Mouse (Mus musculus) adipocyte (in vitro differentiated cells): ENCODE data around the gene Ccdc91.

Source experiments
- DNase-seq: peaks from one replicate; pipeline ENCODE4 v3.0.0-alpha.2; 2016; ENCODE audit warnings: low spot score

Ccdc91 gene

GRCm38 (mm10) chr6:147475727-147476613 lies at the start of gene Ccdc91:
Gene Ccdc91, plus strand, starts transcription at chr6:147475828.
- DNase-seq, result peak; percentile 96

DNA sequence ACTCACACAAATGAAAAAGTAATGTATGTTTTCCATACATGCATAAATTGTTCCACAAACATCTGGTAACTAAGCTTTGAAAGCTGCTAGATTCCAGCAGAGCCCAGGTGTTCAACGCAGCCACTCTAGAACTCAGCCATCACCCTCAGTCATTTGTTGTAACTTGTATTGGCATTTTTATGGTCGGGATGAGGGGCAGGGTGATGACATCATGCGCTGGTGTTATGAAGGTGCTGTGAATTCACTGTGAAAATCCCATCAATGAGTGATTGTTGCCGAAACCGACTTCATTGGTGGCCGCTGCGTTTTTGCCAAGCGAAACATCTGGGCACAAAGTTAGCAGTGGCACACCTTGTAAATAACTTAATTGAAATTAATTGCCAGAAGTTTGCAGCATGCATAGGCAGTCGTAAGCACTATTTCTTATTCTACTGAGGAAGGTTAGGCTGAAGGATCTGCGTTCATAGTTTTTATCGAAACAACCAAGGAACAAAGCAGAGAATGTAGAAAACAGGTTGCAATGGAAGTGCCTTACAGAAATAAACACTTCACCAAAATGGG lies 48.6 kb upstream of the Ccdc91 start:
- DNase-seq, result no peak

DNA sequence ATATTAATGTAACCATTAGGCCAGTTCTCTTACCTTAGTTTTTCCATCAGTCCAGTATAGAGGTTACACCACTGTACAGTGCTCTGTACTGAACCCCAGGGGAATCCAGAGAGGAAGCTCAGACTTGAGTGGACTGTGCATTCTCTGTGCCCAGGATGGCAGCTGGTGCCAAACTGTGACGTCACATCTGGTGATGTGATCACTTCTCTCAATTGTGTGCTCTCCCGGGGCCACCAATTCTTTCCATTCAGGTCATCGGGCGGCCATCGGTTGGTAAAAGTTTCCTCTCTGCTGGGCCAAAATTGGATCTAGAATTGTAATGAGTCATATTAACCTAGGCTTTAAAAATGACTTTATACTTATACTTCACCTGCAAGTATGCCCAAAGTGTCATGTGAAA lies 19.9 kb upstream of the Ccdc91 start:
- peak; percentile 32 for DNase-seq

DNA sequence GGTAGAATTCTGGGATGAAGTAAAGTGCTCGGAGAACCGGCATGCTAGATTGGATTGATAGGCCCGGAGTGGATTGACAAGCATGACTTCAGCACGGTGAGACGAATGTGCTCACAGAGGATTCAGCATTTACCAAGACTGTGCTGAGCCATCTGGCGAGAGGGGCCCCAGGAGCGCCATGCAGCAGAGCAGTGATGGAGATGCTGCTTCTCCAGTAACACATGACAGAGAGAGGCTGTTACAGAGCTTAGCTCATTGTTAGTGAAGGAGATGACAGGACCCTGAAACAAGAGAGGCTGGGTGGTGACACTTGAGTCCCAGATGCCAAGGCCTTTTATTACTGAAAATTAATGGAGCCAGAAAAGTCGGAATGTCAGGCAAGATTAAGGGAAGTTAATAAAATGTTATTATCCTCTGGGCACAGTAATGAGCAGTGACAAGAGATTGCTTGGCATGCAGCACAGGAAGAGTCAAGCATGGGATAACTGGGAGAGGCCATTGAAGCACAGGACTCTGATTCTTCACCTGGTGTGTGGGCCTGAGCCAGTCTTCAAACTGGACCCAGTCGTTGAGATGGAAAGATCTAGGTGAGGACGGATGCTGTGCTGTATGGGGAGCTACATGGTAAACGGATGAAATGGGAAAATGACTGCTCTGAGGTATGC lies 16.9 kb upstream of the Ccdc91 start:
- no peak for DNase-seq

- DNase-seq, result no peak
Measured at GRCm38 (mm10) chr6:147470016-147470415, 5.6 kb upstream of the Ccdc91 start.

DNA sequence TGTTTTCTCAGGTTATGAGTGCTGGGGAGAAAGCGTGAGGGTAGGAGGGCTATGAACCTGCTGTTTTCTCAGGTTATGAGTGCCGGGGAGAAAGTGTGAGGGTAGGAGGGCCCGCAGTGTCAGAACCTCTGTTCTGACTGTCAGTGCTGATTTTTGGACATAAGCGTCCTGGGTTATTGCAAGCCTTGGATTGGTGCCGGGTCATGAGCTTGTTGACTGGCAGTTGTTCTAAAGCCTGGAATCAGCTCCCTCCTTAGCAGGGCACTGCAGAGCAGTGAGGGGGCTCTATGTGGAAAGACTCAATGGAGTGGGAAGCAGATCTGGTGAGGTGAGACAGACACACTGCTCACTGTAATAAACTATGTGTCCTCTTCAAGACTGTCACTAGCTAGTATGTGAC lies 5.5 kb downstream of the Ccdc91 start:
- DNase-seq, result no peak

DNA sequence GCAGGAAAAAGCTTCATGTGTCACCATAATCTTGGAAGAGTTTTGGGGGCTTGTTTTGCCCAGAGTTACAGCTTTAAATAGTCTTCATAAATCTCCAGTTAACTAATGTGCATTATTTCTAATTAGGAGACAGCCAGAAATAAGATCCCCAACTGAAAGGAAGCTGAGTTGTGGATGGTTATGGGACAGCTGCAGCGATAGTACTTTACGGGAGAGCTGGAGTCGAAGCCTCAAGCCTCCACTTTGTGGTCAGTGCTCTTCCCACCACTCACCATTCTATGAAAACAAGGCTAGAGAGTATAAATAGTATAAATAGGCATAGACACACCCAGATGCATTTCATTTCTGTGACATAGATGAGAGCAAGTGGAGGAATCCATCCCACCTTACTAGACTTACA lies 14.5 kb downstream of the Ccdc91 start:
- no peak for DNase-seq

DNA sequence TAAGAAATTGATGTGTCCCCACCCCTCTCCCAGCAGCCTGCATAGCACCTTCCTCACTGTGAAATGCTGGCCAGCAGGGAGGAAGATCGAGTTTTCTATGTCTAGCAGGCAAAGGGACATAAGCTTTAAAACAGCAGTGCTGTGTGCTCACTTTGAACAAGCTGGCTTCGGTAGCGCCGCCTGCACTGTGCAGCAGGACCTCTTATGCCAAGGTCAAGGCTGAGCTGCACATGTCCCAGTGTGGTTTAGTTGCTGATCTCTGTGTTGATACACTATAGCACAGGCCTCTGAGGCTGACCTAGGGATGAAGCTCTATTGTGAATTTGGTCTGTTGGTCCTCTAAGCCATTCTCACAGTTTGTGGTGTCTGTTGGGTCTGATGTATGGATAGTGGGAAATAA lies 16.9 kb downstream of the Ccdc91 start:
- no peak for DNase-seq

- no peak for DNase-seq
Measured at GRCm38 (mm10) chr6:147501439-147501838, 25.8 kb downstream of the Ccdc91 start.

- peak; percentile 32 for DNase-seq
Measured at GRCm38 (mm10) chr6:147506074-147506473, 30.4 kb downstream of the Ccdc91 start.

GRCm38 (mm10) chr6:147506496-147506895 lies 30.9 kb downstream of the Ccdc91 start:
- DNase-seq, result no peak

- no peak for DNase-seq
Measured at GRCm38 (mm10) chr6:147507186-147507585, 31.6 kb downstream of the Ccdc91 start.

GRCm38 (mm10) chr6:147510516-147510915 lies 34.9 kb downstream of the Ccdc91 start:
- DNase-seq, result no peak

DNA sequence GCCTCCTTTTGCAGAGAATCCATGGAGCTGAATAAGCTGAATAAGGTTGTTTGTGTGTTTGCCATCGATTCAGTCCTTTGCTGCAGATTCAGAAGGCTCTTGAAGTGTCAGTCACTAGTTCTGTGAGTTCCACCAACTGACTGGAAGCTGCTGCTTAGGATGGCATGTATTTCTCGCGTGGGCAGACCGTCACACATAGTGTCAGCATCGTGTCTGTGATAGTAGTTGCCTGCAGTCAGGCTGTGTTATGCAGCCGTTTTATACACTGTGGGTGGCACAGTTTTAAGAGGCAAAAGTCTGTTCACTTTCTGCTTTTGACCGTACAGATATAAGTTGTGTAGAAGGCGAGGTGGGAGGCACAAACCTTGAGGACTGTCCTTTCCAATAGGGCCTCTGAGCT lies 42.3 kb downstream of the Ccdc91 start:
- no peak for DNase-seq

DNA sequence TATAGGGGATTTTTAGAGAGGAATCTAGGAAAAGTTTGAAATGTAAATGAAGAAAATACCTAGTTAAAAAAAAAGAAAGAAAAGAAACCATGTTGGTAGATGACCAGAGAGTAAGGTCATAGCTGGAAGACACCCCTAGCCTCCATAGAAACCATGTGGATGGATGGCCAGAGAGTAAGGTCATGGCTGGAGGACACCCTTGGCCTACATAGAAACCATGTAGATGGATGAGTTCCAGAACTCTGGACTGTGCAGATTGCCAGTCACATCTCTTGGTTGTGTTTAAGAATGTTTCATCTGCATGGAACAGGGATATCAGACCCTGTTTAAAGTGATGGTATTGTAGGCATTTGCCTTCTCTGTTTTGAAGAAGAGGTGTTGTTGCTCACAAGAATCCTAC lies 49.6 kb downstream of the Ccdc91 start:
- peak; percentile 38 for DNase-seq

DNA sequence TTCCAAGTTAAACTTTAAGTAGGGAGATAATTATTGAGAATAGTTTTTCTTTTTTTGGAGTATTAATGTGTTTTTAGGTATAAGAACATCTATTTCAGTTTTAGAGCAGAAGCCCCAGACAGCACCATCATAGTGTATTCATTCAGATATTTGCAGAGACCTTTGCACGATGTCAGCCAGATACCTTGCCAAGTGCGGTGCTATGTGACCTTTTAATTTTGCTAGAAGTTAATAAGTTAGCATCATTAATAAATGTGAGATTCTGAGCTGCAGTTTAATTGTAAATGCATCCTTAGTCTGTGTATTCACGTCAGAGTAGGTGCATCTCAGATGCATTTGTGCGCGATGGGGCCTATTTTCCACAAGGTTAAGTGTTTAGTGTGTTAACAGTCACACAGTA lies 59.3 kb downstream of the Ccdc91 start:
- DNase-seq, result no peak

- DNase-seq, result no peak
Measured at GRCm38 (mm10) chr6:147538236-147538635, 62.6 kb downstream of the Ccdc91 start.

DNA sequence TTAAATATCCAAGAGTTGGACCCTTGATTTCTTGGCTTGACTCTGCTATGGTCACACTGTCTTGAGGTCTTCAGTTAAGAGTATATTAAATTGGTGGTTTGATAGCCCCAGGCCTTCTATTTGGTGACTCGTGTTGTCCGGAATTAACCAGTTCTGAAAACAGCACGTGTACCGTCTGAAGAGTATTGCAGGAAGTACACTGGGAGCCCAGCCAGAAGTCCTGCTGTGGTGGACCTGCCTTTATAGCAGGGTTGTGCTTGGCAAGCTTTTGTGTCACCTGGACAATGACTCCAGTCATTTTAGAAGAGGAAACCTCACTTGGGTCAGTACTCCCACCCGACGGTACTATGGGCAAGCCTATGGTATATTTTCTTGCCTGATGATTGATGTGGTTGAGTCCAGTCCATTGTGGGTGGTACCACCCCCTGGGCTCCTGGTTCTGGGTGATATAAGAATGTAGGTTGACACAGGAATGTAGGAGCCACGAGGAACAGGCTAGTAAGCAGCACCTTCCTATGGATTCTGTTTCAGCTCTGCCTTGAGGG lies 63.5 kb downstream of the Ccdc91 start:
- peak; percentile 24 for DNase-seq

- no peak for DNase-seq
Measured at GRCm38 (mm10) chr6:147540942-147541341, 65.3 kb downstream of the Ccdc91 start.

- no peak for DNase-seq
Measured at GRCm38 (mm10) chr6:147555591-147555990, 80.0 kb downstream of the Ccdc91 start.

- no peak for DNase-seq
Measured at GRCm38 (mm10) chr6:147559316-147559715, 83.7 kb downstream of the Ccdc91 start.

GRCm38 (mm10) chr6:147560436-147560835 lies 84.8 kb downstream of the Ccdc91 start:
- peak; percentile 80 for DNase-seq

- peak; percentile 82 for DNase-seq
Measured at GRCm38 (mm10) chr6:147569246-147569645, 93.6 kb downstream of the Ccdc91 start.
